Mouse (Mus musculus): ENCODE measurements around the gene Cavin3. TPM values are rescaled to one million over a fixed set of nuclear protein-coding genes. Genes with fewer than 3 reads are reported as not detected.
A peak's percentile ranks its signal among the peaks of the same experiment; 100 is the strongest.
"Not testable (repeated sequence)": the region's sequence is repeated elsewhere in the genome, so short reads cannot be mapped to it uniquely, and the experiment has no call there.

The Cavin3 gene
- polyA plus RNA-seq, 1 experiment from 2014 or later: 79.9 TPM

DNA sequence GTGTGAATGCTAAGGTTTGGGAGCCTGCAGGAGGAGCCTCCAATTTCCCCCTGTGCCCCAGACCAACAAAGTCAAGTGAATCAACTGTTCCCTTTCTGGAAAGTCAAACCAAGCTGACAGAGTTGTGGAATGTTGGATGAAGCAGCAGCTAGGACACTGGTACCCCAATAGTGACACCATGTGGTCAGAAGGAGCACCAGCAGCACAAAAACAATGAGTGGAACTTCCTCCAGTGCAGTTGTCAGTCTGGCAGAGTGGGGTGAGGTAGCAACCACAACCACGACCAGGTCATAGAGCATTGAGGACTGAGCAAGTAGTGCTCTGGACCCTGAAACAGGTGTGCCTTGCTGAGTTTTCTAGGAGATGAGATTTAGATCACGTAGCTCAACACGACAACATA is 4.3 kb downstream of the Cavin3 start:
- no peaks in the 10 kb centered on the region for H3K9me3 ChIP-seq (ENCODE audit: control insufficient read depth)
- ATAC-seq: no peak
- 66% methylated on average over 3 of the region's 3 CpGs for WGBS
- no peaks in the 10 kb centered on the region for H3K36me3 ChIP-seq (ENCODE audit: control insufficient read depth, insufficient read depth)
- H3K4me2 ChIP-seq (replicated peaks; ENCODE audit: low read depth): no peak overlapping the region
- H3K9ac ChIP-seq (ENCODE audit: low read depth, low read length): no peak overlapping the region
- no peak overlapping the region for H3K27ac ChIP-seq (ENCODE audit: low read depth, low read length)
- no peak overlapping the region for H3K4me3 ChIP-seq (ENCODE audit: low read depth, low read length)
- 0 out of 2 replicates have a peak, but pooled peaks cover 4% of the 10 kb centered on the region for H3K4me1 ChIP-seq (replicated peaks; ENCODE audit: control insufficient read depth, insufficient read depth, low read length)
- no peaks in the 10 kb centered on the region; the same call in 1 of the 2 replicates for H3K27me3 ChIP-seq (replicated peaks; ENCODE audit: control insufficient read depth, insufficient read depth, low read length)
- peak; percentile 93 for TF ChIP-seq CTCF (IDR thresholded peaks at IDR 0.05; ENCODE audit: low read depth)

- Histone ChIP-seq H3K9me3 (ENCODE audit: control insufficient read depth) (no peaks in the 10 kb centered on the region), H3K4me2 (replicated peaks; ENCODE audit: low read depth) (no peak overlapping the region), H3K27ac (ENCODE audit: low read depth, low read length) (no peak overlapping the region), H3K4me3 (ENCODE audit: low read depth, low read length) (no peak overlapping the region), H3K9ac (ENCODE audit: low read depth, low read length) (no peak overlapping the region), H3K36me3 (ENCODE audit: control insufficient read depth, insufficient read depth) (no peaks in the 10 kb centered on the region), H3K27me3 (replicated peaks; ENCODE audit: control insufficient read depth, insufficient read depth, low read length) (no peaks in the 10 kb centered on the region; the same call in 1 of the 2 replicates), H3K4me1 (replicated peaks; ENCODE audit: control insufficient read depth, insufficient read depth, low read length) (no peaks in the 10 kb centered on the region)
- ATAC-seq: no peak
- WGBS: 88% methylated on average over 1 of the region's 1 CpGs
- no peak for TF ChIP-seq CTCF (IDR thresholded peaks at IDR 0.05; ENCODE audit: low read depth)
Measured at GRCm38 (mm10) chr7:105477433-105477700, 4.7 kb downstream of the Cavin3 start.

GRCm38 (mm10) chr7:105476683-105477432 is 5.2 kb downstream of the Cavin3 start:
- Histone ChIP-seq H3K27me3 (replicated peaks; ENCODE audit: control insufficient read depth, insufficient read depth, low read length) (no peaks in the 10 kb centered on the region; the same call in 1 of the 2 replicates), H3K9ac (ENCODE audit: low read depth, low read length) (no peak overlapping the region), H3K4me3 (ENCODE audit: low read depth, low read length) (no peak overlapping the region), H3K4me2 (replicated peaks; ENCODE audit: low read depth) (no peak overlapping the region), H3K4me1 (replicated peaks; ENCODE audit: control insufficient read depth, insufficient read depth, low read length) (no peaks in the 10 kb centered on the region), H3K36me3 (ENCODE audit: control insufficient read depth, insufficient read depth) (no peaks in the 10 kb centered on the region), H3K9me3 (ENCODE audit: control insufficient read depth) (no peaks in the 10 kb centered on the region), H3K27ac (ENCODE audit: low read depth, low read length) (no peak overlapping the region)
- WGBS: 60% methylated on average over 10 of the region's 10 CpGs
- ATAC-seq: no peak
- no peak for TF ChIP-seq CTCF (IDR thresholded peaks at IDR 0.05; ENCODE audit: low read depth)

- no peaks in the 10 kb centered on the region for H3K4me1 ChIP-seq (replicated peaks; ENCODE audit: control insufficient read depth, insufficient read depth, low read length)
- WGBS: 76% methylated on average over 7 of the region's 7 CpGs
- H3K9me3 ChIP-seq (ENCODE audit: control insufficient read depth): no peaks in the 10 kb centered on the region
- TF ChIP-seq CTCF (IDR thresholded peaks at IDR 0.05; ENCODE audit: low read depth): no peak
- H3K9ac ChIP-seq (ENCODE audit: low read depth, low read length): no peak overlapping the region
- H3K4me3 ChIP-seq (ENCODE audit: low read depth, low read length): no peak overlapping the region
- H3K36me3 ChIP-seq (ENCODE audit: control insufficient read depth, insufficient read depth): no peaks in the 10 kb centered on the region
- no peak for ATAC-seq
- H3K27me3 ChIP-seq (replicated peaks; ENCODE audit: control insufficient read depth, insufficient read depth, low read length): no peaks in the 10 kb centered on the region
- H3K27ac ChIP-seq (ENCODE audit: low read depth, low read length): no peak overlapping the region
- H3K4me2 ChIP-seq (replicated peaks; ENCODE audit: low read depth): no peak overlapping the region
Measured at GRCm38 (mm10) chr7:105475396-105475949, 6.6 kb downstream of the Cavin3 start.

GRCm38 (mm10) chr7:105474771-105475315 is 7.3 kb downstream of the Cavin3 start:
- no peak overlapping the region for H3K4me3 ChIP-seq (ENCODE audit: low read depth, low read length)
- no peak overlapping the region for H3K27ac ChIP-seq (ENCODE audit: low read depth, low read length)
- WGBS: 66% methylated on average over 4 of the region's 4 CpGs
- H3K36me3 ChIP-seq (ENCODE audit: control insufficient read depth, insufficient read depth): no peaks in the 10 kb centered on the region
- H3K9ac ChIP-seq (ENCODE audit: low read depth, low read length): no peak overlapping the region
- no peaks in the 10 kb centered on the region for H3K9me3 ChIP-seq (ENCODE audit: control insufficient read depth)
- TF ChIP-seq CTCF (IDR thresholded peaks at IDR 0.05; ENCODE audit: low read depth): no peak
- no peaks in the 10 kb centered on the region for H3K27me3 ChIP-seq (replicated peaks; ENCODE audit: control insufficient read depth, insufficient read depth, low read length)
- H3K4me1 ChIP-seq (replicated peaks; ENCODE audit: control insufficient read depth, insufficient read depth, low read length): no peaks in the 10 kb centered on the region
- ATAC-seq: no peak
- H3K4me2 ChIP-seq (replicated peaks; ENCODE audit: low read depth): no peak overlapping the region

GRCm38 (mm10) chr7:105472607-105473006 is 9.5 kb downstream of the Cavin3 start:
- ATAC-seq: no peak
- TF ChIP-seq CTCF (IDR thresholded peaks at IDR 0.05; ENCODE audit: low read depth): peak; percentile 46

GRCm38 (mm10) chr7:105465505-105465904 is 16.6 kb downstream of the Cavin3 start:
- H3K4me2 ChIP-seq (replicated peaks; ENCODE audit: low read depth); H3K9ac ChIP-seq (ENCODE audit: low read depth, low read length); H3K4me1 ChIP-seq (replicated peaks; ENCODE audit: control insufficient read depth, insufficient read depth, low read length); H3K27ac ChIP-seq (ENCODE audit: low read depth, low read length); H3K9me3 ChIP-seq (ENCODE audit: control insufficient read depth); H3K4me3 ChIP-seq (ENCODE audit: low read depth, low read length); H3K36me3 ChIP-seq (ENCODE audit: control insufficient read depth, insufficient read depth); ATAC-seq; H3K27me3 ChIP-seq (replicated peaks; ENCODE audit: control insufficient read depth, insufficient read depth, low read length): not testable (repeated sequence)
- 73% methylated on average over 5 of the region's 5 CpGs for WGBS

More at GRCm38 (mm10) chr7:105472607-105473006, 9.5 kb downstream of the Cavin3 start:
- 31% methylated on average over 1 of the region's 1 CpGs for WGBS
- Histone ChIP-seq H3K27ac (ENCODE audit: low read depth, low read length) (no peak overlapping the region), H3K9me3 (ENCODE audit: control insufficient read depth) (no peaks in the 10 kb centered on the region), H3K4me2 (replicated peaks; ENCODE audit: low read depth) (no peak overlapping the region), H3K4me3 (ENCODE audit: low read depth, low read length) (no peak overlapping the region), H3K36me3 (ENCODE audit: control insufficient read depth, insufficient read depth) (no peaks in the 10 kb centered on the region), H3K4me1 (replicated peaks; ENCODE audit: control insufficient read depth, insufficient read depth, low read length) (no peaks in the 10 kb centered on the region), H3K9ac (ENCODE audit: low read depth, low read length) (no peak overlapping the region), H3K27me3 (replicated peaks; ENCODE audit: control insufficient read depth, insufficient read depth, low read length) (no peaks in the 10 kb centered on the region)

Data from intestine, postnatal 0 days (tissue).